Mouse (Mus musculus) retina, adult 2 months (tissue): ENCODE results near the gene 4930503B20Rik.

Source experiments
- DNase-seq: peaks from one replicate; pipeline ENCODE4 v3.0.0-alpha.2; 2012; ENCODE audit warnings: low read depth, low spot score

Gene 4930503B20Rik

GRCm38 (mm10) chr3:146651217-146651616 lies at the start of gene 4930503B20Rik:
Gene 4930503B20Rik (minus strand): TSS chr3:146651317.
- no peak for DNase-seq

- no peak for DNase-seq
Observed at GRCm38 (mm10) chr3:146700051-146700450, 48.9 kb upstream of the 4930503B20Rik start.

GRCm38 (mm10) chr3:146698982-146699381 lies 47.9 kb upstream of the 4930503B20Rik start:
- DNase-seq = no peak

GRCm38 (mm10) chr3:146692547-146692946 lies 41.4 kb upstream of the 4930503B20Rik start:
- no peak for DNase-seq

GRCm38 (mm10) chr3:146687121-146687725 lies 36.1 kb upstream of the 4930503B20Rik start:
- DNase-seq = no peak

- DNase-seq = no peak
Observed at GRCm38 (mm10) chr3:146686428-146686827, 35.3 kb upstream of the 4930503B20Rik start.

- no peak for DNase-seq
Observed at GRCm38 (mm10) chr3:146684811-146685675, 33.9 kb upstream of the 4930503B20Rik start, which contains the start of gene Samd13. Gene Samd13 (minus strand): TSS chr3:146685592.

- no peak for DNase-seq
Observed at GRCm38 (mm10) chr3:146683095-146683494, 32.0 kb upstream of the 4930503B20Rik start.

GRCm38 (mm10) chr3:146682140-146682651 lies 31.1 kb upstream of the 4930503B20Rik start:
- no peak for DNase-seq

GRCm38 (mm10) chr3:146681696-146682095 lies 30.6 kb upstream of the 4930503B20Rik start:
- DNase-seq = no peak

GRCm38 (mm10) chr3:146680625-146681024 lies 29.5 kb upstream of the 4930503B20Rik start:
- no peak for DNase-seq

- no peak for DNase-seq
Observed at GRCm38 (mm10) chr3:146679646-146680045, 28.5 kb upstream of the 4930503B20Rik start.

GRCm38 (mm10) chr3:146676193-146676592 lies 25.1 kb upstream of the 4930503B20Rik start:
- DNase-seq = no peak

- no peak for DNase-seq
Observed at GRCm38 (mm10) chr3:146675101-146675500, 24.0 kb upstream of the 4930503B20Rik start.

GRCm38 (mm10) chr3:146671121-146671520 lies 20.0 kb upstream of the 4930503B20Rik start:
- DNase-seq = no peak

GRCm38 (mm10) chr3:146661907-146662306 lies 10.8 kb upstream of the 4930503B20Rik start:
- no peak for DNase-seq

GRCm38 (mm10) chr3:146661001-146661400 lies 9.9 kb upstream of the 4930503B20Rik start:
- no peak for DNase-seq

- DNase-seq = no peak
Observed at GRCm38 (mm10) chr3:146659321-146659720, 8.2 kb upstream of the 4930503B20Rik start.

- no peak for DNase-seq
Observed at GRCm38 (mm10) chr3:146658061-146658639, 7.0 kb upstream of the 4930503B20Rik start.

GRCm38 (mm10) chr3:146657433-146657832 lies 6.3 kb upstream of the 4930503B20Rik start:
- no peak for DNase-seq

- DNase-seq = no peak
Observed at GRCm38 (mm10) chr3:146655111-146655577, 4.0 kb upstream of the 4930503B20Rik start.

GRCm38 (mm10) chr3:146653692-146654091 lies 2.6 kb upstream of the 4930503B20Rik start:
- no peak for DNase-seq
